Mouse (Mus musculus): ENCODE results near the gene Cyp1a2.

- TF ChIP-seq CTCF (IDR thresholded peaks at IDR 0.05; ENCODE audit: low read depth) (no peak), EP300 (IDR thresholded peaks at IDR 0.05; ENCODE audit: low read depth) (no peak)
Measured at GRCm38 (mm10) chr9:57652855-57653254, 30.6 kb downstream of the Cyp1a2 start.
